Mouse (Mus musculus) limb, embryonic 14.5 days (tissue): ENCODE results near the gene Serpinb1b. TPM values are rescaled to one million over a fixed set of nuclear protein-coding genes. Genes with fewer than 3 reads are reported as not detected.

Source experiments
- ATAC-seq: fragments of 200-750 bp; cut with Nextera tagmentation; 2 replicates; pipeline ENCODE4 v1.8.0; 2017; ENCODE audit warnings: low read depth, moderate number of reproducible peaks, moderate TSS enrichment; ENCODE audit not compliant: low FRiP score
- DNase-seq: peaks from one replicate; pipeline ENCODE4 v3.0.0-alpha.2; 2015; ENCODE audit warnings: low spot score
- H3K27ac ChIP-seq: fragments of 300-500 bp; sonication (generic); replicated peaks from 2 replicates; pipeline ENCODE4 v1.5.1; 2014; ENCODE audit warnings: low read depth, mild to moderate bottlenecking, low read length, moderate library complexity, mixed read lengths
- H3K27me3 ChIP-seq: fragments of 300-500 bp; sonication (generic); 2 replicates; pipeline ENCODE4 v1.6.1; 2014; ENCODE audit warnings: low read length, mixed read lengths; ENCODE audit not compliant: control insufficient read depth, insufficient read depth
- H3K36me3 ChIP-seq: fragments of 300-500 bp; sonication (generic); 2 replicates; pipeline ENCODE4 v1.6.1; 2014; ENCODE audit warnings: mild to moderate bottlenecking, low read length, moderate library complexity, mixed read lengths; ENCODE audit not compliant: control insufficient read depth, insufficient read depth
- H3K4me1 ChIP-seq: fragments of 300-500 bp; sonication (generic); 2 replicates; pipeline ENCODE4 v1.6.1; 2014; ENCODE audit warnings: antibody characterized with exemption, low read length, mixed read lengths; ENCODE audit not compliant: control insufficient read depth, insufficient read depth
- H3K4me2 ChIP-seq: fragments of 300-500 bp; sonication (generic); replicated peaks from 2 replicates; pipeline ENCODE4 v1.6.1; 2014; ENCODE audit warnings: low read depth, mild to moderate bottlenecking, low read length, moderate library complexity; ENCODE audit not compliant: severe bottlenecking
- H3K4me3 ChIP-seq: fragments of 300-500 bp; sonication (generic); replicated peaks from 2 replicates; pipeline ENCODE4 v1.5.1; 2014; ENCODE audit warnings: low read length
- H3K9ac ChIP-seq: fragments of 300-500 bp; sonication (generic); 2 replicates; pipeline ENCODE4 v1.6.1; 2014; ENCODE audit warnings: mild to moderate bottlenecking, low read depth, low read length, moderate library complexity; ENCODE audit not compliant: severe bottlenecking
- H3K9me3 ChIP-seq: fragments of 300-500 bp; sonication (generic); 2 replicates; pipeline ENCODE4 v1.6.1; 2016; ENCODE audit warnings: low read length; ENCODE audit not compliant: control insufficient read depth
- POLR2A ChIP-seq: fragments of 200-500 bp; IDR thresholded peaks from 2 replicates; pipeline ENCODE4 v1.8.0; 2012; ENCODE audit warnings: inconsistent platforms, mild to moderate bottlenecking, moderate library complexity, borderline replicate concordance; ENCODE audit not compliant: insufficient read depth, insufficient read length; ENCODE audit errors: extremely low read depth
- WGBS: fragments of 180-500 bp; shearing (Covaris S2); extraction: QIAGEN DNeasy Blood & Tissue Kit; methylation state at CpG from one replicate; pipeline ENCODE4 v1.1.7; 2014; 5-methylcytosine and 5-hydroxymethylcytosine counted together
- polyA plus RNA-seq, 2 experiments: library from polyadenylated mRNA; depleted of rRNA in 1 of 2; stranded (reverse) in 1 of 2; unstranded in 1 of 2; fragments of >200 nt; fragmentation: Nextera tagmentation in 1 of 2; extraction: Ambion mirVana in 1 of 2; gene quantifications; 2 replicates each; pipeline versions ENCODE4 v1.2.1 to v1.2.3; 2012 to 2014

Serpinb1b gene
- polyA plus RNA-seq, 2 experiments, result 0.14 to 1.1 TPM

DNA sequence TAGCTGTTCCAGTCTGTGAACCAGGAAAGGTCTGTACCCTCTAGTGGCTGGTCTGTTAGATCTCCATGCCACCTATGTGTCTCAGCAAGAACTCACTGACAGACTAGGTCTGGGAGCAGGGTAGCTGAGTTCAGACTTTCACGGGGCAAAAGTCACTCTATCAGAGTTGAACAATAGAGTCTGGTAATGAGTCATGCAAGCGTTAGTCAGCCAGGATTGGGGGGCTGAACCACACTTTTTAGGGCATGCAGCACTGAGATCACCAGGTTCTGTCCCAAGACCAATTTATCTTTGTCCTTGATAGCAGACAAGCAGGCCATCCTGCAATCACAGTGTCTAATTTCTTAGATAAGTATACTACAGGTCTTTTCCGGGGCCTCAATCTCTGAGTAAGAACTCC, 63.1 kb downstream of the Serpinb1b start:
- Histone ChIP-seq H3K4me1 (no peaks in the 10 kb centered on the region), H3K36me3 (no peaks in the 10 kb centered on the region), H3K27me3 (no peaks in the 10 kb centered on the region), H3K4me3 (no peak overlapping the region), H3K9ac (no peak overlapping the region), H3K9me3 (no peaks in the 10 kb centered on the region), H3K4me2 (no peak overlapping the region), H3K27ac (no peak overlapping the region)
- ATAC-seq (no peak), DNase-seq (no peak)
- 76% methylated on average over 3 of the region's 3 CpGs for WGBS
- no peak for TF ChIP-seq POLR2A

Other genes with a start within 250 kb of the Serpinb1b start
- gene Serpinb1a, start 227.4 kb upstream of the Serpinb1b start, polyA plus RNA-seq (2012; rRNA removed), result 6.9 and 8.7 TPM in 2 replicates
- 19.4 and 23.3 TPM in 2 replicates for gene Serpinb1a, start 227.4 kb upstream of the Serpinb1b start, polyA plus RNA-seq (2014; fragmentation: Nextera tagmentation; extraction: Ambion mirVana)
- not detected in 2 replicates for gene Serpinb1c, start 180.4 kb upstream of the Serpinb1b start, polyA plus RNA-seq (2012; rRNA removed)
- gene Serpinb1c, start 180.4 kb upstream of the Serpinb1b start, polyA plus RNA-seq (2014; fragmentation: Nextera tagmentation; extraction: Ambion mirVana), result not detected in 2 replicates
- 0.73 and 1.0 TPM in 2 replicates for gene Serpinb6b, start 113.4 kb upstream of the Serpinb1b start, polyA plus RNA-seq (2012; rRNA removed)
- gene Serpinb6b, start 113.4 kb upstream of the Serpinb1b start, polyA plus RNA-seq (2014; fragmentation: Nextera tagmentation; extraction: Ambion mirVana), result 1.5 and 1.6 TPM in 2 replicates
- 2.4 and 2.6 TPM in 2 replicates for gene Serpinb9, start 75.3 kb upstream of the Serpinb1b start, polyA plus RNA-seq (2012; rRNA removed)
- 4.2 and 4.6 TPM in 2 replicates for gene Serpinb9, start 75.3 kb upstream of the Serpinb1b start, polyA plus RNA-seq (2014; fragmentation: Nextera tagmentation; extraction: Ambion mirVana)
- 0.10 TPM in 2 replicates for gene Serpinb9b, start 51.2 kb upstream of the Serpinb1b start, polyA plus RNA-seq (2012; rRNA removed)
- 0.10 TPM in 1 of 2 replicates, not detected in the other for gene Serpinb9b, start 51.2 kb upstream of the Serpinb1b start, polyA plus RNA-seq (2014; fragmentation: Nextera tagmentation; extraction: Ambion mirVana)
- gene Serpinb9c, start 81.2 kb downstream of the Serpinb1b start, polyA plus RNA-seq (2012; rRNA removed), result 0.05 and 0.14 TPM in 2 replicates
- not detected in 2 replicates for gene Serpinb9c, start 81.2 kb downstream of the Serpinb1b start, polyA plus RNA-seq (2014; fragmentation: Nextera tagmentation; extraction: Ambion mirVana)
- gene Serpinb9d, start 114.4 kb downstream of the Serpinb1b start, polyA plus RNA-seq (2012; rRNA removed), result not detected in 2 replicates
- not detected in 2 replicates for gene Serpinb9d, start 114.4 kb downstream of the Serpinb1b start, polyA plus RNA-seq (2014; fragmentation: Nextera tagmentation; extraction: Ambion mirVana)
- gene Serpinb9e, start 171.0 kb downstream of the Serpinb1b start, polyA plus RNA-seq (2012; rRNA removed), result 0.17 and 0.24 TPM in 2 replicates
- not detected in 2 replicates for gene Serpinb9e, start 171.0 kb downstream of the Serpinb1b start, polyA plus RNA-seq (2014; fragmentation: Nextera tagmentation; extraction: Ambion mirVana)
- 0.11 and 0.14 TPM in 2 replicates for gene Serpinb9f, start 245.5 kb downstream of the Serpinb1b start, polyA plus RNA-seq (2012; rRNA removed)
- gene Serpinb9f, start 245.5 kb downstream of the Serpinb1b start, polyA plus RNA-seq (2014; fragmentation: Nextera tagmentation; extraction: Ambion mirVana), result not detected in 2 replicates